Mouse (Mus musculus) mammary gland, adult 2 months (tissue): ENCODE results near the gene Pak7. TPM values are rescaled to one million over a fixed set of nuclear protein-coding genes. Genes with fewer than 3 reads are reported as not detected.

Experiments used
- polyA plus RNA-seq: library from polyadenylated mRNA; depleted of rRNA; stranded (reverse); fragments of >200 nt; gene quantifications from 2 replicates; pipeline ENCODE4 v1.2.3, GENCODE M21; 2012; ENCODE audit warnings: low replicate concordance; rRNA removed

The Pak7 gene
- polyA plus RNA-seq = not detected in 2 replicates

GRCm38 (mm10) chr2:136387181-136388131 is at the start of gene Pak7:
TSS of gene Pak7 (minus strand) at chr2:136387967.

GRCm38 (mm10) chr2:136051688-136052289 is 336.0 kb downstream of the Pak7 start, which contains the start of gene Lamp5:
TSS of gene Lamp5 (plus strand) at chr2:136052239.

Other genes with a start within 250 kb of the Pak7 start
- 6.2 and 20.4 TPM in 2 replicates for gene Ankef1, start 113.9 kb upstream of the Pak7 start, polyA plus RNA-seq